Mouse (Mus musculus): ENCODE data around the gene Dnlz. TPM values are rescaled to one million over a fixed set of nuclear protein-coding genes. Genes with fewer than 3 reads are reported as not detected.

Dnlz gene
- polyA plus RNA-seq, 1 experiment from 2014 or later: 31.9 TPM

DNA sequence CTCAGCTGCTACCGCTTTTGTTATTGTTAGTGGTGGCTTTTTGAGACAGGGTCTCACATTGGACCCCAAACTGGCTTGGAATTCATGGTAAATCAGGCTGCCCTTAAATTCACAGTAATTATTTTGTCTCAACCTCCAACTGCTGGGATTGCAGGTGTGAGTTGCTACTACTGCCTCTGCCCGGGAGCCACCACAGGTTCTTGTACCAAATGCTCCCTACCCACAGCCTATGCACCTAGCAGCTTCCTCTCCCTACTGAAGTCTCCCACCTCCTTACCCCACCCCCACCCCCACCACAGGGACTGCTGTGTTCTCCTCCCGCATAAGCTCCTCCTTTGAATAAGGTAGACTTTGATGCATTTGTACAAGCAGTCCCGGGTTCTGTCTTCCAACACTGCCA lies 4.3 kb upstream of the Dnlz start:
- no peak overlapping the region for H3K9ac ChIP-seq
- H3K36me3 ChIP-seq: no peaks in the 10 kb centered on the region
- H3K4me1 ChIP-seq: peaks cover 20% of the 10 kb centered on the region
- no peak for ATAC-seq (replicated peaks; ENCODE audit: low FRiP score)
- no peak overlapping the region for H3K4me3 ChIP-seq (replicated peaks)
- no peak overlapping the region for H3K4me2 ChIP-seq
- H3K27ac ChIP-seq: no peak overlapping the region
- 89% methylated on average over 4 of the region's 4 CpGs for WGBS
- H3K9me3 ChIP-seq (replicated peaks): no peaks in the 10 kb centered on the region
- no peaks in the 10 kb centered on the region for H3K27me3 ChIP-seq

DNA sequence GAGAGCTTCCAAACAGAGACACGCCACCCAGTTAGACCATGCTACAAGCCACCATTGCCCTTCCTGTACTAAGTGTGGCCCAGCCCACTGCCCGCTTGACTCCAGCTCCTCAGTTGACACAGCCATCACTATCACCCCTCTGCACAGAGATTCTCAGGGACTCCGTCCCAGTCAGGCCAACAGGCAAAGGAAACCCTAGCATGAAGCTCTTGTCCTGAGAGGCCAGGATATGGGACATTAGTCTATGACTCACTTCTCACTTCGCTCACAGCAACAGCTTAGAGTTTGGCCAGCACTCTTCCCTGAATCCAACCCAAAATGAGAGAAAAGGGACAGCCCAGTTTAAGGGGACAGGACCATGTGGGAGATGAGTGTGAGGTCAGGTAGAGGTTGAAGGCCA lies 2.5 kb upstream of the Dnlz start:
- no peak for ATAC-seq (replicated peaks; ENCODE audit: low FRiP score)
- Histone ChIP-seq H3K9me3 (replicated peaks) (no peaks in the 10 kb centered on the region), H3K36me3 (peaks cover 9% of the 10 kb centered on the region), H3K9ac (no peak overlapping the region), H3K4me3 (replicated peaks) (no peak overlapping the region), H3K27ac (no peak overlapping the region), H3K27me3 (no peaks in the 10 kb centered on the region), H3K4me1 (peaks cover 34% of the 10 kb centered on the region), H3K4me2 (no peak overlapping the region)
- WGBS: 94% methylated on average over 4 of the region's 4 CpGs

DNA sequence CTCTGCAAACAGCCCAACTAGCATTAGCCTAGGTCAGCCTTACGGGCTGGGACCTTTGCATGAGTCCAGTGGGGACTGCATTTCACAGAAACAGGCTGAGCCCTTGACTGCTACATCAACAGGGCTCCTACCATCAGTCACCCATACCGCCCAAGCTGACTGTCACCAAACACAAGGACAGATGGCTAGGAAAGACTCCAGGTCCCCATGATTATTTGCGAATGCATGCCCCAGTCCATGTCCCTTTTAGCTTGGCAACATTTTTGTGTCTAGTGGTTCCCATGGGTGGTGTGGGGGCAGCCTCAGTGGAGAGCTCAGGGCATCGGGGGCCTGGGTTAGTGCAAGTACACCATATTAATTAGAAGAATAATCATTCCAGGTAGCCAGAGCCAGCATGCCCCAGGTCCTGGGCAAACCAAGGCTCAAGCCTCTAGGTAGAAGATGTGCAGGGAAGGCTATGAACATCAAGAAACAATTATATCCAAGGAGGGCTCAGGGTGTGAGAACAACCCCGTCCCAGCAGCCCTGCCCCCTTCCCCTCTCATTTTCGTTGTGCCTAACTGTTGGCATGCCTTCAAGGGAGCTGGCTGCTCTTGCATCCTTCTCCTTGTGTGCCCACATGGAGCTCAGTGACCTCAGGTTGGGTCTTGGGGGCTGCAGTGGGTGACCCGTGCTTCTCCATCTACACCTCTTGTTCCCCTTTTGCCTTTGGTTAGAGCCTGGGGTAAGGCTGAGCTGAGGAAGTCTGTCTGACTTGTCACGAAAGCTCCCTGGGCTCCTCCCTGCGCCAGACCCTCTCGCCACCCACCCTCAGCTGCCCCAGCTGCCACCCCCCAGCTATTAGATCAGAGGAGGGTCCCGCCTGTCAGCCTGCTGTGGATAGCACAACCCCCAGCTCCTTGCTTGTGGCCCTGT lies 1.4 kb upstream of the Dnlz start:
- Histone ChIP-seq H3K36me3 (peaks cover 17% of the 10 kb centered on the region), H3K27me3 (no peaks in the 10 kb centered on the region), H3K4me1 (peaks cover 38% of the 10 kb centered on the region), H3K4me2 (peak overlapping the region; percentile 96), H3K4me3 (replicated peaks) (peak overlapping the region; percentile 89), H3K9ac (no peak overlapping the region; the same call in 1 of the 2 replicates), H3K9me3 (replicated peaks) (no peaks in the 10 kb centered on the region), H3K27ac (no peak overlapping the region)
- 88% methylated on average over 11 of the region's 11 CpGs for WGBS
- no peak for ATAC-seq (replicated peaks; ENCODE audit: low FRiP score)

DNA sequence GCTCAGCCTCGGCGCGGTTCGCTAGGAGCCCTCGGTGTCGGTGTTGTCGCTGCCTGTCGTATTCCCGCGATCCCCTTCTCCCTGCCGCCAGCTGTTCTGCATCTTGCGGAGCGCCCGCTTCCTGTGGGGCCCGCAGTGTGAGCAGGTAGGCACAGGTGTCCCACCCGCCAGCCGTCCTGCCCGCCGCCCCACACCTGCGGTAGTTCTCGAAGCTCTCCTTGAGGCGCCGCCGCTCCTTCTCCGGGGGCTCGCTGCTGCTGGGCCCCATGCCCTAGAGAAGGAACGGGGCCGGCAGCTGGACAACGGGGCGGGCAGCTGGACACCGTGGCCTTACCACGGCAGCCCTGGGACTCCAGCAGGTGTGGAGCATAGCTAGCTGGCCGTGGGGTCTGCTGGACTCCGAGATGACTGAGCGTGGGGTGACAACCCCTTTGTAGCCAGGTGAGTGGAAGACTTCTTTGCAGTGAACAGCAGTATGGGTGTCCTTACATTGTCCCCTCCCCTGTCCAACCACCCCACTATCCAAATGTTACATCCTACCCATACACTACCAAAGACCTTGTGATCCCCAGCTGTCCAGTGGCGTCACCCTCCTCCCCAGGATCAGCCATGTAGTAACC lies 491 bp upstream of the Dnlz start:
- peak overlapping the region; percentile 93 for H3K9ac ChIP-seq
- no peaks in the 10 kb centered on the region for H3K27me3 ChIP-seq
- H3K4me2 ChIP-seq: peak overlapping the region; percentile 96
- H3K4me3 ChIP-seq (replicated peaks): peak overlapping the region; percentile 89
- H3K9me3 ChIP-seq (replicated peaks): no peaks in the 10 kb centered on the region
- ATAC-seq (replicated peaks; ENCODE audit: low FRiP score): peak; percentile 11; the same call in 1 of the 2 replicates
- H3K36me3 ChIP-seq: peaks cover 24% of the 10 kb centered on the region
- H3K27ac ChIP-seq: peak overlapping the region; percentile 91
- H3K4me1 ChIP-seq: peaks cover 39% of the 10 kb centered on the region
- WGBS: 3% methylated on average over 36 of the region's 36 CpGs

DNA sequence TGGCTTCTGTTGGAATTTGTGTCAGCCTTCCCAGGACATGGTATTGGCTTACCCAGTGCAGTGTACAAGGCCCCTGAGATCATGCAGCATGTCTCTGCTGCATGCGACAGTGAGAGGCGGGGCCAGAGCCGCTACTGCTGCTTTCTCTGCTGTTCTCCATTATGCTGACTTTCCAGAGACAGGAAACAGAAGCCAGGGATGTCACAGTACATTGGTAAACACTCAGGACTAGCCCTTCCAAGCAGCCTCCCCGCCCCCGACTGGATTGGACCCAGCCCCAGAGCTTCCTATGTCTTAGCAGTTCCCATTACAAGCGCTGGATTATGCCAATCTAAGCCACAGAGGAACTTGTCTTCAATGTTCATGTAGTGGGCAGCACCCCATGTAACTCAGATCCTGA lies 3.7 kb downstream of the Dnlz start:
- Histone ChIP-seq H3K36me3 (peaks cover 64% of the 10 kb centered on the region), H3K9ac (no peak overlapping the region), H3K4me1 (peaks cover 54% of the 10 kb centered on the region), H3K27ac (peak overlapping the region; percentile 29), H3K9me3 (replicated peaks) (no peaks in the 10 kb centered on the region), H3K4me3 (replicated peaks) (no peak overlapping the region), H3K27me3 (no peaks in the 10 kb centered on the region), H3K4me2 (no peak overlapping the region)
- WGBS: 54% methylated on average over 6 of the region's 6 CpGs
- ATAC-seq (replicated peaks; ENCODE audit: low FRiP score): no peak

DNA sequence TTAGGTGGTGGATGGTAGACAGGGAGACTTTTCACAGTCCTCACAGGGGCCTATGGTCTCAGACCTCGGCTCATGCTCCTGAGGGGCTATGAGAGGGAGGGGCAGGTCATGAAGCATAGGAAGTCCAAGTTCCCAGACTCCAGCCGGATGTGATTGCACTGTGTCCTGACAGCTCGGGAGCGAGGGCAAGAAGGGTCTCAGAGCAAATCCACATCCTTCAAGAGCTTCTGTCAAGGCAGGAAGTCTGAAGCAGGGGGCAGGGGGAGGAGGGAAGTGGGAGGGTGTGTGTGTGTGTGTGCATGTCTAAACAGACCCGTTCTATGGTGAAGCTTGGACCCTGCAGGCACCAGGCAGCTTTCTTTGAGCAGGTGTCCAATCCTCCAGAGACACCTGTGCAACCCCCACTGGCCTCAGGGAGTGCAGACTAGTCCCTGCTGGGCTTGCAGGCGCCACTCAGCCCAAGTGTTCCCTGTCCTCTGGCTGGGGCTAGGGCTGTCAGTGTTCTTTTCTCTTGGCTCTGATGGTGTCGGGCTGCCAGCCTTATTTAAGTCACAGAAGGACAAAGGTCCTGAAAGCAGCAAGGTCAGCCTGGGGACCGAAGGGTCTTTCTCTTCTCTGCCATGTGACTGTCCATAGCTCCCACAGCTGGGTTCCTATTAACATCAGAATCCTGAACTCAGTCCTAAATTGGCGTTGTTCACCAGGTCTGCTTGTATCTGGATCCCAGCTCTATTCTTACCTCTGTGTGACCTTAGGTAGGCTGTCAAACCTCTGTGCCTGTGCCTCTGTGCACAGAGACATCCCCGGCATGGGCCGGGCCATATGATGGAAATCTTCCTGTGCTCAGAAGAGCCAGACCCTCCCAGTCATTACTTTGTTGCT lies 9.1 kb downstream of the Dnlz start:
- no peaks in the 10 kb centered on the region for H3K9me3 ChIP-seq (replicated peaks)
- H3K27me3 ChIP-seq: no peaks in the 10 kb centered on the region
- peak overlapping the region; percentile 82 for H3K27ac ChIP-seq
- peak overlapping the region; percentile 44 for H3K4me2 ChIP-seq
- H3K4me3 ChIP-seq (replicated peaks): no peak overlapping the region
- 54% methylated on average over 11 of the region's 11 CpGs for WGBS
- H3K4me1 ChIP-seq: peaks cover 44% of the 10 kb centered on the region
- ATAC-seq (replicated peaks; ENCODE audit: low FRiP score): peak; percentile 55
- peaks cover 88% of the 10 kb centered on the region for H3K36me3 ChIP-seq
- H3K9ac ChIP-seq: 0 out of 2 replicates have a peak overlapping the region, but pooled peaks have one; percentile 1

DNA sequence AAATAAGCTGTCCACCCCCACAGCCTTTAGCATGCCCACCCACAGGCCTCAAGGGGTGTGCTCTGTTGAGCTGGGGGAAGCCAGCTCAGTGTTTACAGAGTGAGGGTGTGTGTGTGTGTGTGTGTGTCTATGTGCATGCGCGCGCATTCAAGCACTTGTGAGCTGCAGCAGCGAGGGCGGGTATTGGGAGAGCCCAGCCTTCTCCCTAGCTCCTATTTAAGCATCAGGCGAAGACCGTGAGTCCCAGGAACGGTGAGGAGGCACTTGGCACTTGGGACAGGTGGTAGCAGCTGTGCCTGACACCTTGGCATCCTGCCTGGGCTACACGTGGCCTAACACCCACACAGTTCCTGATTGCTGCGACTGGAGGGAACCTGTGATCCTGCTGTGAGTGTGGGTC lies 9.9 kb downstream of the Dnlz start:
- Histone ChIP-seq H3K27me3 (no peaks in the 10 kb centered on the region), H3K9ac (no peak overlapping the region), H3K9me3 (replicated peaks) (no peaks in the 10 kb centered on the region), H3K27ac (peak overlapping the region; percentile 82), H3K36me3 (peaks cover 80% of the 10 kb centered on the region), H3K4me3 (replicated peaks) (no peak overlapping the region), H3K4me1 (peaks cover 39% of the 10 kb centered on the region), H3K4me2 (no peak overlapping the region)
- peak; percentile 20; the same call in 1 of the 2 replicates for ATAC-seq (replicated peaks; ENCODE audit: low FRiP score)
- WGBS: 66% methylated on average over 10 of the region's 10 CpGs

DNA sequence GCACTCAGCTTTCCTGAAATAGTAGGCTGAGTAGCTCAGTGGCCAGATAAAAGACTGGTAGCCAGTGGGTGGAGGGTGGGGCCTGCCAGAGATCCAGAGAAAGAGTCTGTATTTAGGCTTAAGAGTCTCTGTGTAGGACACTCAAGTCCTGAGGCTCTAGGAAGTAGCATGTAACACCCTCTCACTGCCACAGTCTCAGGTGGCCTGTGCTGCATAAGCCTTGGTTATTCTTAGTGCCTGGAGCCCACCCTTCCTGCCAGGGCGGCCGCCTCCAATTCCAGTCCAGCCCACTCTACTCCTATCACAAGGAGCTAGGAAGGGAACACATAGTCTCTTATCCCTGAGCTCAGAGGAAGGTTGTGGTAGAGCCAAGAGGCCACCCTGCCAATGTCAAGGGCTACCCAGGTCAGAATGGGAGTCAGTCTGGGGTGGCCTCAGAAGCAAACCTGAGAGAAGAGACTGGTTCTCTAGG lies 10.4 kb downstream of the Dnlz start:
- Histone ChIP-seq H3K4me2 (no peak overlapping the region), H3K4me3 (replicated peaks) (no peak overlapping the region), H3K9ac (no peak overlapping the region), H3K27me3 (no peaks in the 10 kb centered on the region), H3K9me3 (replicated peaks) (no peaks in the 10 kb centered on the region), H3K36me3 (peaks cover 75% of the 10 kb centered on the region), H3K27ac (peak overlapping the region; percentile 82), H3K4me1 (peaks cover 36% of the 10 kb centered on the region)
- 72% methylated on average over 2 of the region's 2 CpGs for whole genome bisulfite sequencing
- ATAC-seq (replicated peaks; ENCODE audit: low FRiP score): no peak

DNA sequence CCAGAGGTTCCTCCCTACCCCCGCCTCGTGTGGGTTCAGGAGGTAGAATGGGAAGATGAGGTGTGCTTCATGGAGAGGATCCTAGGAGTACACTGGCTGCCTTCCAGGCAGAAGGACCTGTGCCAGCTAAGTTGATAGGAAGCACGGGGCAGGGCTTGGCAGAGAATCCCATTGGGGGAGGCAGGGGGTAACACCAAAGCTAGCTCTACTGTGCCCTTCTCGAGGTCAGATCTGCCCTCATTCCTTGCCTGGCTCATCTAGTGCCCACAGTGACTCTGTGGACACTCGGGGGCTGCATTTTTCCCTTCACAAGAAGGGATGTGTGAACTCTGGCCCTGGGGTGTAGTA lies 12.7 kb downstream of the Dnlz start:
- Histone ChIP-seq H3K9me3 (replicated peaks) (no peaks in the 10 kb centered on the region), H3K36me3 (peaks cover 52% of the 10 kb centered on the region), H3K4me1 (peaks cover 31% of the 10 kb centered on the region), H3K4me2 (no peak overlapping the region), H3K9ac (no peak overlapping the region), H3K4me3 (replicated peaks) (no peak overlapping the region), H3K27ac (no peak overlapping the region), H3K27me3 (no peaks in the 10 kb centered on the region)
- 87% methylated on average over 5 of the region's 5 CpGs for WGBS
- no peak for ATAC-seq (replicated peaks; ENCODE audit: low FRiP score)

DNA sequence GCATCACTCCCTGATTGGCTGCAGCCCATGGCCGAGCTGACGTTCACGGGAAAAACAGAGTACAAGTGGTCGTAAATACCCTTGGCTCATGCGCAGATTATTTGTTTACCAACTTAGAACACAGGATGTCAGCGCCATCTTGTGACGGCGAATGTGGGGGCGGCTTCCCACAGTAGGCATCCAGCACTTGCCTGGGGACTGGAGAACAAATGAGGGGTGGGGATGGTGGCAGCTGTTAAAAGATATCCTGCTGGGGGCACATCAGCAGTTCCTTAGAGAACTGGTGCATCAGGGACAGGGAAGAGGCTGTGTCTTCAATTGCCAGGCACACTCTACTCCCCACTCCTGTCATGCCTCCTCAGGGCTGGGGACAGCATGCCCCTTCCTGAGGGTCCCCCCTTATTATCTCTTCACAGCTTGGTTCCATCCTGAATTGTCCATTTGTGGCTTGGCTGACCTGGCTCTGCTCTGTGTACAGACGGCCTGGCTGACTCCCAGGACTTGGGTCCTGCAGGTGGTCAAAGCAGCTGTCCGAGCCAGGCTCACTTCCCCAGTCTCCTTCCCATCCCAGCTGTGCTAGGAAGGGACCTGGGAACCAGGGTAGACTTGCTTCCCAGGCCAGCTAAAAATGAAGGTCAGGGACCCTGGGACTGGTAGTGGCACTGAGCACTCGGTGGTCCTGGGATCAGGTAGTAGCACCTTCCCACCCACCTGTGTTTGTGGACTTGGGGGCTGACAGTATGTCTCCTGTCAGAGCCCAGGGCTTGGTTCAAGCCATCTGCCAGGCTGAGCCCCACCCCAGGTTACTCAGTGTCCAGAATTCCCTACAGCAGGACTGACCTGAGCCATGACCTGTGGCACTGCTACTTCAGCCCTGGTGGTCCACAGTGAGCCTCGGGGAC lies 13.4 kb downstream of the Dnlz start:
- Histone ChIP-seq H3K9me3 (replicated peaks) (no peaks in the 10 kb centered on the region), H3K9ac (no peak overlapping the region), H3K27me3 (no peaks in the 10 kb centered on the region), H3K4me3 (replicated peaks) (no peak overlapping the region), H3K27ac (no peak overlapping the region), H3K4me1 (peaks cover 27% of the 10 kb centered on the region), H3K4me2 (no peak overlapping the region), H3K36me3 (peaks cover 45% of the 10 kb centered on the region)
- ATAC-seq (replicated peaks; ENCODE audit: low FRiP score): no peak
- WGBS: 84% methylated on average over 9 of the region's 13 CpGs

DNA sequence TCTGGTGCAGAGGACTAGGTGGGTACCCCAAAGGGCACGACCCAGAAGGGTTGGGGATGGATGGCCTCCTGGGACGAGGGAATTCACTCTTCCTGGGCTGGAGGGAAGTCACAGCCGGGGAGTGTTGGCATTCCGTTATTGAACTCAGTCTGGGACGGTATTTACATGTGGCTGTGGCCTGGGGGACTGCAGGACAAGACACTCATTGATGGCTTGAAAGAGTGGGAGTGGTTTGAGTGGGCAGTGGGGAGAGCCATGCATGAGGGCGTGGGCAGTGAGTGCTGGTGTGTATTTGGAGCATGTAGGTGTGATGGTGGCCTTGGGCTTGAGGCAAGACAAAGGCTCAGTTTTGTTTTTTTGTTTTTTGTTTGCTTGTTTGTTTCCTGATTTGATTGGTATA lies 21.2 kb downstream of the Dnlz start:
- 69% methylated on average over 6 of the region's 6 CpGs for WGBS
- no peak for ATAC-seq (replicated peaks; ENCODE audit: low FRiP score)
- 0 out of 2 replicates have a peak, but pooled peaks cover 5% of the 10 kb centered on the region for H3K4me1 ChIP-seq
- no peak overlapping the region for H3K9ac ChIP-seq
- H3K4me2 ChIP-seq: 0 out of 2 replicates have a peak overlapping the region, but pooled peaks have one; percentile 7
- H3K27ac ChIP-seq: no peak overlapping the region
- no peak overlapping the region for H3K4me3 ChIP-seq (replicated peaks)
- H3K36me3 ChIP-seq: peaks cover 61% of the 10 kb centered on the region
- H3K9me3 ChIP-seq (replicated peaks): no peaks in the 10 kb centered on the region
- H3K27me3 ChIP-seq: no peaks in the 10 kb centered on the region
